Mouse (Mus musculus): ENCODE data around the gene Unc45a.

The Unc45a gene

DNA sequence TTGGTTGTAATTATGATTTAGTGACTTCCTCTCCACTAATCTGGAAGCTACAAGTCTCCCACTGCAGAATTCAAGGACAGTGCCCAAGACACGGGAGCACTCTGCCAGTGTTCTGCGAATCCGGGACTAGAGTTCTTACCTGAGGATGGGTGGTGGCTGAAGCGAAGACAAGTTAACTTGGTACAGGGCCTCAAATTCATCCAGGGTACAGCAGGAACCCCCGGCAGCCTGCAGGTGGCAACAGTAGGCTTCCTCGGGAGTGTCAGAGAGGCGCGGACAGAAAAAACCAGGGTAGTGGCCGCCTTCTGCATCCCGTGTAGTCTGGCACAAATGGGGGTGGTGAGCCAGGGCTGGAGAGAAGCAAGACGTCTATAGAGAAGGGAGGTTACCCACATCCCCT is at the start of gene Unc45a:
Gene Unc45a, minus strand, starts transcription at position 213 of the 400 bp plus-strand sequence.
- peak; percentile 76 for DNase-seq (ENCODE audit: low read depth, low spot score)

DNA sequence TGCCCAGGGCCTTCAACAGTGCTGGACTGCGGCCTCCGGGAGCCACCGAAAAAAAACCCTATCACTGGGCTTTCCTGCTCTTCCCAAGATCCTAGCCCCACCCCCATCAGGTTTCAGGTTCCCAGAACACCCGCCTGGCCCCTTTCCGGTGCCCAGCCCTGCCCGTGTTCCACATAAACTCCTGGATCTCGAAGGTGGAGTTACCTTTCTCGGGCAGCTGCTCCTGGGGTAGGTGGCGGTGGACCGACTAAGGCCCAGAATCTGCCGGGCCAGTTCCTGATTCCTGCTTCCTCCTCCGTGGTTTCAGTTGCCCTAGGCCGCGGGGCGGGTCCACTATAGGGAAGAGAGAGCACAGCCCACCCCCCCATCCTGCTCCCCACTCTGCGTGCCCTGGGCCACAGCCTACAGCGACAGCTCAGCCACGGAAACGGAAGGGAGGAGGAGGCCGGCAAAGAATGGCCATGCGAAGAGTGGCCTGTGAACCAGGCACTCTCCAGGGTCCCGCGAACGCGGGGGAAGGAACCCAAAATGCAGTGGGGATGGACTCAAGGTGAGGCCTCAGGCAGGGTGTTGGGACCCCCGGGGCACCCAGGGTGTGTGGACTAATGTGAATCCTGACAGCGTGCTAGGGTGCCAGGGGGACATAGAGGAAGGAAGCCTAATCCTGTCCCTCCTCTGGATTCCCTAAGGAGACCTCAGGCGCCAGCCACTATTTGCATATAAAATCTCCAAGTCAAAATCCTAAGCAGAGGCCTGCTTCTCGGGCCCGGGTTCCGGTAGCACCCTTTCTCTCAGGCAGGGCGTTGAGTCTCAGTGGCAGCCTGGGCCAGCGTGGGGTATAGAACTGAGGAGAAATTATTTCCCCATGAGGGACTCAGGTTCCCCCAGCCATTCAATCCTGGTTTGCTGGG is 47.1 kb upstream of the Unc45a start, which contains the start of gene Fes:
Gene Fes, minus strand, starts transcription at position 314 of the 911 bp plus-strand sequence.
- DNase-seq (ENCODE audit: low read depth, low spot score) = peak; percentile 59

DNA sequence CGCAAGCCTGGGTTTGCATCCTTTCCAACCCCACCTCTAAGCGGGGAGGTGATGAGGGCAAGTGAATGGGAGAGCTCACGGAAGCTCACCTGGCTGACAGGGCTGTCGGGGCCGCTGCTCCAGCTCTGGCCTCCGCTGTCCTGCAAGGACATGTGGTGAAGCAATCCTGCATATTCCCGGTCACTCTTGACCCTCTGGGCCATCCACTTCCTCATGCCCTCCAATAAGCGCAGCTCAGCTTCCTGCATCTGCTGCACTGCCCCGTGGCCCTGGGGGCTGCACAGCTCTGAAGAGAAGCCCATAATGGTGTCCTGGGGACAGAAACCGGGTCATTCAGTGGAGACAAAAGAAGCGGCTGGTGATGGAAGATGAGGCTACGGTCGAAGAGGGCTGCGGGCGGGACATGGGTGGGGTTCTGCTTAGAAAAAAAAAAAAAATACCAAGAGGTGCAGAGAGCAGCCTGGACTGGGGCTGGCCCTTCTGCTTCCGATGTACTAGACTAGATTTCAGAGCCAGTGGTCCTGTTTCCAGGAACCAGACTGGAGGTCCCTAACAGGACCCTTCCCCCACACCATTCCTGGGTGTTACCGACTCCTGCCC is 46.3 kb upstream of the Unc45a start:
- DNase-seq (ENCODE audit: low read depth, low spot score) = no peak

DNA sequence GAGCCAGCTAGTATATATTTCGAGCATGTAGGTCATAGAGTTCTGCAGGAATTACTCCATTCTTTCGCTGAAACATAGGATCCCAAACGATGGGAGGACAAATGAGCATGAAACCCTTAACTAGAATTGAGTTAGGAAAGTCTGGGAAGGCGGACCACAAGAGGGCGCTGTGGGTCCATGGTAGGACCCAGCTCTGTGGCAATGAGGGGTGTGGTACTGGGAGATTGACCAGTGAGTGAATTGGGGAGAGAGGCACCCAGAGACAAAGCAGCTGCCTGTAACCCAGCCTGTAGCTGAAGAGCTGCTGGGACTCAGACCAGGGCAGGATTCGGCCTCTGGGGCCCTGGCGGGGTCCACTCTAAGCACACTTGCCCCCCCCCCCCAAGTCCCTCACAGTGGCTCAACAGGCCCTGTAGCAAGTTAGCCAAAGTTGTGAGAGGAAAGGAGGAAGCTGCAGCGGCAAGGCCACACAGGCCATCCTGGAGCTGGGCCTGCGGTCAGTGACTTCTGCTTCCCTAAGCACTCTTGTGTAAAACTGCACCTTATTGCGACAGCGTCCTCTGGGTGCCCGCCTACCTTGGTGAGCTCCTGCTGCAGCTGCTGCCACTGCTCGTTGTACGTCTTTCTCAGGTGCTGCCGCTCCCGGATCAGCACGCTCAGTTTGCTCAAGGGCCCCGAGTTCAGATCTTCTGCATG is 45.6 kb upstream of the Unc45a start:
- DNase-seq (ENCODE audit: low read depth, low spot score) = peak; percentile 94

DNA sequence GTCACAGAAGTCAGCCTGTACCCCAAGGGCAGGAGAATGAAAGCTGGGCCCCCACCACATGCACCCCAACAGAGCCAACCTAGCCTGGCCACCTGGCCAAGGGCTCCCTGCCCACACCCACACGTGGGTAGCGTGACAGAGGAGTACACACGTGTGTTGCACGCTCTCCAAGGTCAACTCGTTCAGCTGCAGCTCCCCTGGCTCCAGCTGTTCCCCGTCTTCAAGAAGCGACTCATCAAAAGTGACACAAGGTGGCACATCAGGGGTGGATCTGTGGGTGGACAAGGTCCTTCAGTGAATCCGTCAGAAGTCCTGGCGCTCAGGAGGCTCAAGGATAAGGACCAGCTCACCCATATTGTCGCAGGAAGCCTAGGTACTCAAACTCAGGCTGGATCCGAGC is 42.1 kb upstream of the Unc45a start:
- DNase-seq (ENCODE audit: low read depth, low spot score) = no peak

DNA sequence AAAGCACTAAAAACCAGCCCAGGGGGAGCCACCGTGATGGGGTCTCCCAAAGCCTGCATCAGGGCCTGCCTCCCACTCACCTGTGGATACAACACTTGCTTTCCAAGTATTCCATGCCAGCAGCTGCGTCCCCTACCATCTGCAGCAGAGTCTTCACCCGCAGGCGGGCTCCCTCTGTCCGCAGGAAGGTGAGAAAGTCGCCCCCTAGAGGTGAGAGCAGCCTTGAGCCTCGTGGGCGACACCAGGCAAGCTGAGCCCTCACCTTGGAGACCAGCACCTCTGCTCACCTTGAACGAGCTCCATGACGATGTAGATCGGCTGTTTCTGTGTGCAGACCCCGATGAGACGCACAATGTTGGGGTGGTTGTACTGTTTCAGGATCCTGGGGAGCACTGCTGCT is 38.7 kb upstream of the Unc45a start:
- peak; percentile 12 for DNase-seq (ENCODE audit: low read depth, low spot score)

DNA sequence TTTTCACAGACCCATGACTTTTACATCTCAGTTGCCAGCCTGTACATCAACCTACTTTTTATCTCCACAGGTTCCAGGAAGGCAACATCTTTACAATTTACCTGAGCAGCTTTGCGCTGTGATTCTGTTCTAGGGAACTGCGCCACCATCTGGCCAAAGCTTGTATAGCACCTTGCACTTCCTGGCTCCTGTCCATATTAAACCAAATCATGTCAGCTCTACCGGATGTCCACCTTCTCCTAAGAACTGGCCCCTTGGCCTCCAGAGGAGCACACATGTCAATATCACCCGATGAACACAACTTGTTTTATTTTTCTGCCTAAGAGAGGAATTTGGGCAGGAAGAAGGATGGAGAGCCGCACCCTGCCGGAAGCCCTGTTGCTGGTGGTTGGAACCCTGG is 36.7 kb upstream of the Unc45a start:
- DNase-seq (ENCODE audit: low read depth, low spot score) = peak; percentile 67

DNA sequence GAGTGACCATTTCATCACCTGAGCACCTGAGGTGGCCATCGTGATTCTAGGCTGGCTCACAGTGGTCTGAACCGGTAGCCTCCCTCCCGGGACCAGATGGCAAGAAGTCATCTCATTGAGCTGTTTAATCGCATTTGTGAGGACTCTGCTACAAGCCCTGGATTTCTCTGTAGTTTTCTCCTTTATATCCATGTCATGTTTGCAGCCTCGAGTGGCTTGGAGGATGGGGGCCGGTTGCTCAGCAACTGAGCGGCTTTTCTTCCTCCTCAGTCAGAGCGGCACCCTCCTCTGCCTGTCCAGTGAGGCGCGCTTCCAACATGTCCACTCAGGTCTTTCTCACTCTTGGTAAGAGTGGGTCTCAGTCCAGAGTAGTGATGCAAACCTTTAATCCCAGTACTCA is 35.4 kb upstream of the Unc45a start:
- no peak for DNase-seq (ENCODE audit: low read depth, low spot score)

DNA sequence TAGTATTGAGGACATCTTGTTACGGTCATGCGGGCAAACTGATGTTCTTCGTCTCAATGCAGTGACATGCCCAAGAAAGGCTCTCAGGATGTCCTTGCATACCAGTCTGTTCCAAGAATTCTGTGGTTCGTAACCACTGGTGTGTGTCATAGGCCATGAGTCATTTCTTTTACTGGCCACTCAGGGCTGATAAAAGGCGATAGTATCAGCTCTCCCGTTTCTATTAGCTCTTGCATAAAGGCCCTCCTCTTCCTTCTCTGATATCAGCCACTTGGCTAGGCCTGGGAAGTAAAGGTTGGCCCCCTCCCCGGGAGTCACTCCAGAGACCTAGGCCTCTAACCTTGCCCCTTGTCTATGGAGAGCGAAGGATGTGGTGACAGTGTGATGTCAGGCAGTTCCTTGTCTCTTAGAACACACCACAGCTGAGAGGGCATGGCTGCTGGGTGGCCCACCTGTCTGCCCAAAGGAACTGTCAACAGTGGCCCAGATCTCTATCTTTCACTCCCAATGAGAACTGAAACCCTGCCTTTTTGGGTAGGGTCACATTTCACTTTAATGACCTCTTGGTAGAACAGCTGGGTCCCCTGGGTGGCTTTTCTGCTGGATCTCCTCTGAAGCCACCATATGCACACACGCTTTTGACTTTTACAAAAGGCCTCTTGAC is 34.7 kb upstream of the Unc45a start:
- no peak for DNase-seq (ENCODE audit: low read depth, low spot score)

DNA sequence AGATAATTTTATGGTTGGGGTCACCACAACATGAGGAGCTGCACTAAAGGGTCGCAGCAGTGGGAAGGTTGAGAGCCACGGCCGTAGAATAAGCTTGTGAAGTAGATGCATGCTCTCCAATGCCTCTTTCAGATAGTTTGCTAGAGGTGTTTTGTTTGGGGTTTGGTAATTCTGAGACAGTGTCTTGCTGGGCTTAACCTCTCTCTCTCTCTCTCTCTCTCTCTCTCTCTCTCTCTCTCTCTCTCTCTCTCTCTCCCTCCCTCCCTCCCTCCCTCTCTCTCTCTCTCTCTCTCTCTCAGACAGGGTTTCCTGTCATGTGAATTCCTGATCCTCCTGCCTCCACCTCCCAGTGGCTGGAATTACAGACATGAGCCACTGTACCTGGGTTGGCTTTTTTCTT is 33.9 kb upstream of the Unc45a start:
- no peak for DNase-seq (ENCODE audit: low read depth, low spot score)

DNA sequence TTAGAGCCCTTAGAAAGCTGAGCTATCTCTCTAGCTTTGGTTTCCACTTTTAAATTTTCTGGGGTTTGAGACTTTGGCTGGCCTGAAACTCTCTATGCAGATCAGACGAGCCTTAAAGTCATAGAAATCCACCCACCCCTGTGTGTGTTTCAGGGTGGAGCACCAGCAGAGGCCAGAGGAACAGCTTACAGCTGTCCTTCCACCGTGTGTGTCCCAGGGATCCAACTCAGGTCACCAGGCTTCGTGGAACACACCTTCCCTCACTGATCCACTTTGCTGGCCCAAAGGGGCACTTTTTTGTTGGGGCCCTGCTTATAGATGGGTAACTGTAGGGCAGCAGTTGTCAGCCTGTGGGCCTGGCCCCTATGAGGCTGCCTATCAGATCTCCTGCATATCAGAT is 33.5 kb upstream of the Unc45a start:
- no peak for DNase-seq (ENCODE audit: low read depth, low spot score)

DNA sequence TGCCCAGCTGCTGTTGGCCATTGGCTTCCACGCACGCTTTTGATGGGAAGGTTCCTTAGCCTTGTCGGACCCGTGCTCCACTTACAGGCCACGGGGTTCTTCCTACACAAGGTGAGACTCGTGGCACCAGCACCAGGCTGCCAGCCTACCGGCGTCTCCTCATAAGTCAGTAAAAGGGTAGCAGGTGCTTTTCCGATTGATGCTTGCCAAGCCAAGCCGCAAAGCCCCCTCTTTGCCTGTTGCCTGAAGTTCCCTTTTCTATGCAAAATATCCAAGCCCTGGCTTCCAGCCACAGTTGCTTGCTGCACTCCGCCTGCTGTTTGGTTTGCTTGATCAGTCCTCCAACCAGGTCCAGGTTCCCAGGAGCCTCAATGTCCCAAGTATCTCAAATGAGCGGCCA is 33.0 kb upstream of the Unc45a start:
- DNase-seq (ENCODE audit: low read depth, low spot score) = no peak

DNA sequence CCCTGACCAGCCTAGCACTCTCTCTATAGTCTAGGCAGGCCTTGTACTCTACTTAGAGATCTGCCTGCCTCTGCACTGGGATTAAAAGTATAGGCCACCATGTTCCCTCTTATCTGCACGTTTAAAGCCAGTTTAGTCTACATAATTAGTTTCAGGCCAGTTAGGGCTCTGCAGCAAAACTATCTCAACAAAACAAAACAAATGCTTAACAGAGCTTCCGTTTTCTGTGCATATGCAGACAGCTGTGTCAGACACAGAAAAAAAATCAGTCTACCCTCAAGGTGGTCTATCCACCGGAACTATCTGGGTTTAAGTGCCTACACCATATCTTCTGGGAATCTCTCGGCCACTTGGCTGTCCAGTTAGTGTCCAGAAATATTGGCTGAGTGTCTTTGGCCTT is 32.5 kb upstream of the Unc45a start:
- DNase-seq (ENCODE audit: low read depth, low spot score) = no peak

DNA sequence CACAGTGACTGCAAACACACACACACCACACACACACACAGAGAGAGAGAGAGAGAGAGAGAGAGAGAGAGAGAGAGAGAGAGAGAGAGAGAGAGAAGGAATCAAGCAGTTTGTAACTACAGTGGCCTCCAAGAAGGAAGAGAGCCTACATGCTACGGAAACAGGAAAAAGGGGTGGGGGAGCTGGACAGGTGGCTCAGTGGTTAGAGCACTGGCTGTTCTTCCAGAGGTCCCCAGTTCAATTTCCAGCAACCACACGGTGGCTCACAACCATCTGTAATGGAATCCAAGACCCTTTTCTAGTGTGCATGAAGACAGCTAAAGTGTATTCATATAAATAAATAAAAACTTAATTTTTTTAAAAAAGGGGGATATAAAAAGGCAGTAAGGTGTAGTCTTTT is 31.9 kb upstream of the Unc45a start:
- no peak for DNase-seq (ENCODE audit: low read depth, low spot score)

DNA sequence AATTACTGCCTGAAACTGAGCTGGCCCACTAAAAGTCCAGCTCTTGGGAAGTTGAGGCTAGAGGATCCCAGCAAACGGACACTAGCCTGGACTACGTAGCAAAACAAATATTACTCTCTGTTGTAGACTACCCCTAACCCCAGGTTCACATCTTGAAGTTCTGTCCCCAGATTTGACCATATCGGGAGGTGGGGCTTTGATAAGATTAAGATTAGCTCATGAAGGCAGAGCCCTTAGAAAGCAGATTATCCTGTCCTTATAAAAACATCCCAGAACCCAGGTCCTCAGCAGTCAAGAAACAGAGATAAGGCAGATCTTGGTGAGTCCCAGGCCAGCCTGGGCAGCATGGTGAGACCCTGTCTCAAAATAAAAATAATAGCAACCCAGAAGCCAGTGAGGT is 31.4 kb upstream of the Unc45a start:
- DNase-seq (ENCODE audit: low read depth, low spot score) = no peak

DNA sequence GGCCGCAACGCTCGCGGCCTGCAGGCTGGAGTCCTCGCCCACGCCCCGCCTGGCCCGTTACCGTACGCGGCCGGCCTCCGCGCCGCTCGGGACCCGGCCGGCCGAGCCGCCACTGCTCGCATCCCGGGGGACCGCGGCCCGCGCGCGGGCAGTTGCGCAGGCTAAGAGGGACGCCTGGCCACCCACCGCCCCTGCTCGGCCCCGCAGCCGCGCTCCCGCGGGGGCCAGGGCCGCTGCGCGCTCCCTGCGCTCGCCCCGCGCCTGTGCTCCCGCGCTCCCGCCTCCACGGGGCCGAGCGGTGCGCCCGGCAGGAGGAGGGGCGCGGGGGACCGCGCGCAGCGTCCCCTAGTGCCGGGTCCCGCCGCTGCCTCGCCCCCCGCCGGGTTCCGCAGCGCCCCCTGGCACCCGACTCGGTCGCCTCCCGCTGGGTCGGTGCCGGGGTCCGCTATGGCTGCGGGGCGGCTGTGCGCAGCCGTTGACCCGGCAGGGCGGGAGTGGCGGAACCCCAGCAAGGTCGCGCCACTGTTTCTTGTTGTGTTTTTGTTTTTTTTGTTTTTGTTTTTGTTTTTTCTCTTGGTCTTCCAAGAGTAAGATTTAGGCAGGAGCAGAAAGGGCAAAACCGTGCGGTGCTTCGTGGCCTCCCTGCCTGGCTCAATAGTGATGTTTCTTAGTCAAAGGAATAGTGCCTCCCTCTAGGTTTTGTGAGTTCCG is 30.4 kb upstream of the Unc45a start, which contains the start of gene Man2a2:
Gene Man2a2, minus strand, starts transcription at position 335 of the 711 bp plus-strand sequence.
- peak; percentile 51 for DNase-seq (ENCODE audit: low read depth, low spot score)

DNA sequence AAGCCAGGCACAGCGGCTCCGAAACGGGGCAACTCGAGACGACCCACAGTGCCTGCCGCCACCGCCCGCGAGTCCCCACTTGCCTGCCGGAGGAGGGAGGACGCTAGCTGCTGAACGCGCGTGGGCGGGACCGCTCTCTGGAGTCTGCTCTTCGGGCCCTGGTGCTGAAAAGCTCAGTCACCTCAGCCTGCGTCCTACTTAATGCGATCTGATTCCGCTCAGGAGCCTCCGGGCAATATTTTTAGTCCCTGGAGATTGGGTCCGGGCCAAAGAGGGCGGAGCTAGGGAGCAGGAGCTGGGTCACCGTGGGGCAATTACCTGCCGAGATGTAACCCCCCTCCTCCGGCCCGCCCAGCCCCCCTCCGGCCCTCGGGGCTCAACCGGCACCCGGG is 29.8 kb upstream of the Unc45a start:
- DNase-seq (ENCODE audit: low read depth, low spot score) = peak; percentile 75

DNA sequence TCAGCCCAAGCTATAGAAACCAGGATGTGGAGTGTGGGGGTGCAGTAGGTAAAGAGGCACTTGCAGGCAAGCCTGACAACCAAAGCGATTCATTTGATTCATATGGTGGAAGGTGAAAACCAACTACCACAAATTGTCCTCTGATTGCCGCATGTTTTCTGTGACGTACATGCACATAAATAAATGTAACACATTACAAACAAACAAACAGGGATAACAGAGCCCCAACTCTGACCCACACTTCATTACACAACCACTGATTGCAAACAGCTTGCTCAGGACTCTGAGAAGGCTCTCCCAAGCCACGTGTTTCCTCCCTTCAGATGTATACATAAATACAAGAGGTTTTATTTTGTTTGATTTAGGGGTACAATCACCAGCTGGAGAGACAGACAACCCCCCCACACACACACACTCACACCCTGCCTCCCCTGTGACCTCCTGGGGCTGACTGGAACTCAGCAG is 29.2 kb upstream of the Unc45a start:
- DNase-seq (ENCODE audit: low read depth, low spot score) = no peak

DNA sequence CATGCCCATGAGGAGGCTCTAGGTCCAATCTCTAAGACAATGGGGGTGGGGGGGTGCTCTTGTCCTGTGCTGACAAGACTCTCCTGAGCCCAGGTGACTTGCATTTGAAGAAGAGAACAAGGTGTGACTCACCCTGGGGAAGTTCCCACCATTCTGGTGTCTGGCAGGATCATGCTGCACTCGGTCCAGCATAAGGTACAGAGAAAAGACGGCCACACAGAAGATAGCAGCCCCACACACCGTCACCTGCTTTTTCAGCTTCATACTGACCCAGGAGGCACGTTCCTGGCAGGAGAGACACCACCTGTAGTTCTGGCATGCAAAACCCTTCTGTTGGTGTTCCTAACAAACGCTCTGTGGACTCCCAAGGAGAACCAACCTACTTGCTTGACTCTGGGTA is 28.7 kb upstream of the Unc45a start:
- no peak for DNase-seq (ENCODE audit: low read depth, low spot score)

DNA sequence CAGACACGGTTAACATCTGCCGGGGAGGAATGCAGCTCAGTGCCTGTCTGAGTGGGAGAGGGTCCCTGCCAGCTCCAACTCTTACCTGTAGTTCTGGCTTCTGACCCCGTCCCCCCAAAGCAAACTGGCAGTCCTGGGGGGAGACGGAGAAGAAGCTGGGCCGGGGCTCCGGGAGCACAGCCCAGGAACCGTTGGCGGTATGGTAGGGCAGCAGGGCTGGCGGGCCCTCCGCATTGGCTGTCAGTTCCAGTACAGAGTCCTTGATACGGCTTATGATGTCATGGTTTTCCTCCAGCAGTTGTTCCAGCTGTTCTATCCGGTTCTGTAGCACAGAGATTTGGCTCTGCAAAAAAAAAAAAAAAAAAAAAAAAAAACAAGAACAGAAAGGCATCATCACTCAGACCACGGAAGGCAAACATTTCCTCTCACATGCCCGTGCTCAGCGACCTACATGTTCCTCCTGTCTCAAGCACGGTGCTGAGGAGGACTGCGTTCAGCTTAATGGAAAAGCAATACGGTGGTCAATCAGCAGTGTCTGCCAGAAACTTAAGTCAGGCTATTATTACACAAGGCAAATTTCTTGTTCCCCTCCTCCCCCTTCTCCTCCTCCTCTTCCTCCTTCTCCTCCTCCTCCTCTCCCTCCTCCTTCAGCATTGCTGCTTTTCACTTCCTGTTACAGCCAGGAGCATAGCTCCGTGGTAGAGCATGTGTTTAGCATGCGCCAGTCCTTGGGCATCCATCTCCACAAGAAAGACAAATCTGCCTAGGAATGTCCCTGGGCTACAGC is 28.0 kb upstream of the Unc45a start:
- DNase-seq (ENCODE audit: low read depth, low spot score) = no peak

All from forelimb bud, embryonic 11.5 days (tissue).